Mouse (Mus musculus): ENCODE data around the gene Rasgef1b. TPM values are rescaled to one million over a fixed set of nuclear protein-coding genes. Genes with fewer than 3 reads are reported as not detected.

Rasgef1b gene
- total and polyA plus RNA-seq, 3 experiments: 0.17 to 0.26 (median 0.21) TPM

- dilution Hi-C loops (cut with MboI; ENCODE audit: extremely low pct_ligation_motif_present, extremely low pct_unique_long_range_greater_than_20kb, low sequenced_read_pairs): no loop called here
- no peak for DNase-seq (ENCODE audit: extremely low read depth)
- no peak overlapping the region for H3K4me3 ChIP-seq (replicated peaks in 1 of 3; ENCODE audit: low read depth in 2 of 3, low read length in 2 of 3, poor library complexity in 1 of 3)
Measured at GRCm38 (mm10) chr5:99287647-99288185, 441.1 kb downstream of the Rasgef1b start.

GRCm38 (mm10) chr5:99286575-99286974, 442.3 kb downstream of the Rasgef1b start:
- dilution Hi-C loops (cut with MboI; ENCODE audit: extremely low pct_ligation_motif_present, extremely low pct_unique_long_range_greater_than_20kb, low sequenced_read_pairs) (no loop called here), in situ Hi-C loops (cut with MboI; ENCODE audit: low pct_ligation_motif_present, low pct_unique_long_range_greater_than_20kb, low sequenced_read_pairs) (no loop called here)
- H3K4me3 ChIP-seq (replicated peaks in 1 of 3; ENCODE audit: low read depth in 2 of 3, low read length in 2 of 3, poor library complexity in 1 of 3): no peak overlapping the region
- TF ChIP-seq ZMIZ1 (IDR thresholded peaks at IDR 0.05; ENCODE audit: low read depth, low read length) (no peak), TBP (conservative IDR thresholded peaks at IDR 0.05; ENCODE audit: low read depth, low read length) (no peak), MXI1 (IDR thresholded peaks at IDR 0.05; ENCODE audit: low read depth, low read length) (no peak), JUN (IDR thresholded peaks at IDR 0.05; ENCODE audit: insufficient read depth, low read depth, low read length) (no peak), CTCF (conservative IDR thresholded peaks at IDR 0.05 in 1 of 2, IDR thresholded peaks at IDR 0.05 in 1 of 2; ENCODE audit: low read depth in 2 of 2, low read length in 2 of 2) (no peak), MAFK (IDR thresholded peaks at IDR 0.05; ENCODE audit: insufficient replicate concordance, low read length) (no peak), BHLHE40 (IDR thresholded peaks at IDR 0.05; ENCODE audit: low read depth, low read length) (no peak), RAD21 (IDR thresholded peaks at IDR 0.05; ENCODE audit: low read depth, low read length) (no peak), TCF12 (IDR thresholded peaks at IDR 0.05; ENCODE audit: low read depth, low read length) (no peak), PAX5 (IDR thresholded peaks at IDR 0.05; ENCODE audit: low read length) (no peak), ZC3H11A (IDR thresholded peaks at IDR 0.05; ENCODE audit: low read depth, low read length) (no peak), NELFE (IDR thresholded peaks at IDR 0.05; ENCODE audit: low read depth, low read length) (no peak), POLR2A (IDR thresholded peaks at IDR 0.05; ENCODE audit: low read depth, low read length) (no peak), ELF1 (IDR thresholded peaks at IDR 0.05; ENCODE audit: low read depth, low read length) (no peak), SMC3 (IDR thresholded peaks at IDR 0.05; ENCODE audit: low read depth, low read length) (no peak)
- no peak overlapping the region for H3K27ac ChIP-seq (ENCODE audit: insufficient read depth, low read depth)
- DNase-seq (ENCODE audit: extremely low read depth): no peak
- H3K36me3 ChIP-seq (replicated peaks in 1 of 2; ENCODE audit: control insufficient read depth in 1 of 2, insufficient read depth in 1 of 2, low read length in 1 of 2): no peaks in the 10 kb centered on the region
- no peak overlapping the region for H3K4me2 ChIP-seq (ENCODE audit: insufficient read depth, low read depth, poor library complexity, severe bottlenecking)
- H3K79me2 ChIP-seq (replicated peaks; ENCODE audit: control insufficient read depth, extremely low read depth, insufficient read depth, poor library complexity, severe bottlenecking): no peaks in the 10 kb centered on the region
- H3K9ac ChIP-seq (ENCODE audit: insufficient read depth, low read depth): no peak overlapping the region
- H3K4me1 ChIP-seq (ENCODE audit: control insufficient read depth in 1 of 2, insufficient read depth in 2 of 2): peaks cover 0 to 8% of the 10 kb centered on the region in 2 experiments; a peak in 2 of 4 replicates
- H3K9me3 ChIP-seq (replicated peaks; ENCODE audit: low read length): no peaks in the 10 kb centered on the region
- H3K27me3 ChIP-seq (replicated peaks): no peaks in the 10 kb centered on the region

More at GRCm38 (mm10) chr5:99287647-99288185, 441.1 kb downstream of the Rasgef1b start:
- Histone ChIP-seq H3K9me3 (replicated peaks; ENCODE audit: low read length) (no peaks in the 10 kb centered on the region), H3K4me1 (ENCODE audit: control insufficient read depth in 1 of 2, insufficient read depth in 2 of 2) (peaks cover 0 to 8% of the 10 kb centered on the region in 2 experiments; a peak in 2 of 4 replicates), H3K36me3 (replicated peaks in 1 of 2; ENCODE audit: control insufficient read depth in 1 of 2, insufficient read depth in 1 of 2, low read length in 1 of 2) (no peaks in the 10 kb centered on the region), H3K9ac (ENCODE audit: insufficient read depth, low read depth) (no peak overlapping the region), H3K27ac (ENCODE audit: insufficient read depth, low read depth) (no peak overlapping the region), H3K4me2 (ENCODE audit: insufficient read depth, low read depth, poor library complexity, severe bottlenecking) (no peak overlapping the region), H3K27me3 (replicated peaks) (no peaks in the 10 kb centered on the region), H3K79me2 (replicated peaks; ENCODE audit: control insufficient read depth, extremely low read depth, insufficient read depth, poor library complexity, severe bottlenecking) (no peaks in the 10 kb centered on the region)
- in situ Hi-C loops (cut with MboI; ENCODE audit: low pct_ligation_motif_present, low pct_unique_long_range_greater_than_20kb, low sequenced_read_pairs): no loop called here
- no peak for TF ChIP-seq USF1 (IDR thresholded peaks at IDR 0.05; ENCODE audit: low read depth, low read length)
- TF ChIP-seq E2F4 (IDR thresholded peaks at IDR 0.05; ENCODE audit: insufficient replicate concordance, low read depth, low read length): no peak
- TF ChIP-seq MAFK (IDR thresholded peaks at IDR 0.05; ENCODE audit: insufficient replicate concordance, low read length): no peak
- no peak for TF ChIP-seq TCF12 (IDR thresholded peaks at IDR 0.05; ENCODE audit: low read depth, low read length)
- TF ChIP-seq IRF4 (IDR thresholded peaks at IDR 0.05; ENCODE audit: low read depth, low read length): no peak
- TF ChIP-seq ETS1 (conservative IDR thresholded peaks at IDR 0.05; ENCODE audit: low read depth, low read length): no peak
- no peak for TF ChIP-seq POLR2A (IDR thresholded peaks at IDR 0.05; ENCODE audit: low read depth, low read length)
- no peak for TF ChIP-seq UBTF (IDR thresholded peaks at IDR 0.05; ENCODE audit: low read depth, low read length)
- TF ChIP-seq ZC3H11A (IDR thresholded peaks at IDR 0.05; ENCODE audit: low read depth, low read length): no peak
- no peak for TF ChIP-seq ZKSCAN1 (IDR thresholded peaks at IDR 0.05; ENCODE audit: borderline replicate concordance, low read depth, low read length)
- no peak for TF ChIP-seq USF2 (conservative IDR thresholded peaks at IDR 0.05; ENCODE audit: low read depth, low read length)
- no peak for TF ChIP-seq KAT2A (IDR thresholded peaks at IDR 0.05; ENCODE audit: insufficient replicate concordance, low read length)
- TF ChIP-seq SMC3 (IDR thresholded peaks at IDR 0.05; ENCODE audit: low read depth, low read length): no peak
